Mouse (Mus musculus) cerebellum, adult 2 months (tissue): ENCODE measurements around the gene Gm15217.

Experiments
- CTCF ChIP-seq: fragments of 200-500 bp; IDR thresholded peaks from 2 replicates; pipeline ENCODE4 v1.5.1; 2011; ENCODE audit warnings: low read depth, mild to moderate bottlenecking, control low read depth, low read length, moderate library complexity, borderline replicate concordance; ENCODE audit not compliant: insufficient read depth
- POLR2A ChIP-seq: fragments of 200-500 bp; IDR thresholded peaks from 2 replicates; pipeline ENCODE4 v1.6.1; 2011; ENCODE audit warnings: low read length, control low read depth, borderline replicate concordance; ENCODE audit not compliant: insufficient read depth

DNA sequence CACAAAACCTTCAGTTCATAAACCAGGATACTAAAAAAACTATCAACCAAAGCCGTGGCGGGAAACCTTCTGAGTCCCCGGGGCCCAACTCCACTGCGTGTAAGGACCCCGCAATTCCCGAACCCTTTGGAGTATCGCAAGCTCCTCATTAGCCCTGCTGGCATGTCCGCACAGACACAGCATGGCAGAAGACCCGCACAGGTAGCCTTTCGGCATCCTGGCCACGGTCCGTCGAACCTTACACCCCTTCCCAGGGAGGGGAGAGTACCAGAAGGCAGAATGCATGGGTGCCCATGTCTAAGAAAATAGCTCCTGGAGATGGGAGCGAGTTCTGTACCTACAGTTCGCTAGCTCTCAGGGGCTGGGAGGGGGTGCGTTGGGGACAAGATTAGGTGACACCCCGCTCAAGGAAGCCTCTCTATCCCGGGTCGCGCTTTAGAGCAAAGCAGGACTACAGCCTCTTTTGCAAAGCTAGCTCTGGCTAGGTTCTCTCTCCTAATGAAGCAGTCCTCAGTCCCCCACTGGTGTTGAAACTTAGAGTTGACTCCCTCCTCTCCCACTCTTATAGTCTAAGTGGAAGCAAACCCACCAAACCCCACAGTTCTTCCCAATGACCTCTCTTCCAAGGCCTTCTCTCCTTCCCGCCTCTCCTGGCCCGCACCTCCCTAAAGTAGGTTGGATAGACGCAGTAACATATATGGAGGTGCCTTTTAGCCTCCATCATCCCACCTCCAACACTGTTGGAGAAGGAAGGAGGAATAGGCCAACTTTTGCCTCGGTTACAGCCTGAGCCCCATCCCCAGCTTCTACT, 10.4 kb downstream of the Gm15217 start:
- TF ChIP-seq CTCF (no peak), POLR2A (no peak)
